Mouse (Mus musculus) regulatory T cell (primary cell): ENCODE data around the gene Bub3.

Experiments
- in situ Hi-C: fragments of 300-600 bp; cut with MboI, MseI; formaldehyde crosslinking; loops from one replicate; pipeline ENCODE4 v1.15.1; 2025; ENCODE audit warnings: high pct_unique_total_duplicates

The Bub3 gene

DNA sequence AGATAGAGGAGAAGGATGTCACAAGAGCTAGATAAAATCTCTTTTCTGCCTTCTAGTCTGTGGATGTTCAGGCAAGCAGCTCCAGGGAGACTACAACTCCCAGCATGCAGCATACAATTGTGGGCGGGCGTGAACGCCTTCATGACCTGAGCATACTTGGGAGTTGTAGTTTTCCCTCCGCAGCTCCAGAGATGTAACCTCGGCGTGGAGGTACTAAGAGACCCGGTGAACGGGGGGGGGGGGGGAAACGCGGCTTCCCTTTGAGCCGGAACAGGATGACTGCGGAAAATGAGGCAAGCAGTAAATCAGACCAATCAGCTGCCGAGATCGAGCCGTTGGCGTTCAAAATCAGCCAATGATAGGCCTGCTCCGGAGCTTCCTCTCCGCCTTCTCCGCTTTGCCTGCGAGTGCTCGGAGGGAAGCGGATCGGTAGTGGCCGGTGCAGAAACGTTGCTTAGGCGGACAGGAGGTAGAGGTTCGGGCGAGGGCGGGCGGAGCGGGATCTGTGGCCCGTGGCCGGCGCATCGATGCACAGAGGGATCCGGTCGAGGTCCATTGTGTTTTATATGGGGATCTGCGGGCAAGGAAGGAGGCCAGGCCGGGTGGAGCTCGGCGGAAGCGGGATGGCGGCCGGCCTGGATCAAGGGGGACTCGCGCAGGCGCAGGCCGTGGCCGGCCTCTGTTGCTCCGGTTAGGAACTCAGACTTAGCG, at the start of gene Bub3:
Gene Bub3 (plus strand): TSS at position 237 of the 711 bp plus-strand sequence.
- in situ Hi-C loops: loop anchor here (5.0 to 25.0 kb wide), 4 partner anchors 153 to 1202 kb away; no protein-coding TSS in a partner anchor

DNA sequence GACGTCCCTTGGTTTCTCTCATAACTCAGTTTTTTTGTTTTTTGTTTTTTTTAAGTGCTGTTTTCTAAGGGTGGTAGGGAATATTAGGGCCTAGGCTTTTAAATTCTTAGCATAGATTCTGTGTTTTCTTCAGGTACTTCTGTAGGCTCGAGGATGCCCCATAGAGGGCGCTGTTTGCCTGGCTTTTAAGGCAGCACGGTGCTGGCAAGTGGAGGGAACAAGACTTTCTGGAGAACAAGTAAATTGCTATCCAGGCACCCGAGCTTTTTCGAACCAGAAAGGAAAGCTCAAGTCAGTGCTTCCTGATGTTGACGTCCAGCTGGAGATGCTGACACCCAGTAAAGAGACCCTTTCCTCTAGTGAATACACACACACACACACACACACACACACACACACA, 20.0 kb upstream of the Bub3 start:
- in situ Hi-C loops: loop anchor here (10.0 kb wide), 1 partner anchor 1015 kb away; the partner anchor contains the start of gene Ate1

DNA sequence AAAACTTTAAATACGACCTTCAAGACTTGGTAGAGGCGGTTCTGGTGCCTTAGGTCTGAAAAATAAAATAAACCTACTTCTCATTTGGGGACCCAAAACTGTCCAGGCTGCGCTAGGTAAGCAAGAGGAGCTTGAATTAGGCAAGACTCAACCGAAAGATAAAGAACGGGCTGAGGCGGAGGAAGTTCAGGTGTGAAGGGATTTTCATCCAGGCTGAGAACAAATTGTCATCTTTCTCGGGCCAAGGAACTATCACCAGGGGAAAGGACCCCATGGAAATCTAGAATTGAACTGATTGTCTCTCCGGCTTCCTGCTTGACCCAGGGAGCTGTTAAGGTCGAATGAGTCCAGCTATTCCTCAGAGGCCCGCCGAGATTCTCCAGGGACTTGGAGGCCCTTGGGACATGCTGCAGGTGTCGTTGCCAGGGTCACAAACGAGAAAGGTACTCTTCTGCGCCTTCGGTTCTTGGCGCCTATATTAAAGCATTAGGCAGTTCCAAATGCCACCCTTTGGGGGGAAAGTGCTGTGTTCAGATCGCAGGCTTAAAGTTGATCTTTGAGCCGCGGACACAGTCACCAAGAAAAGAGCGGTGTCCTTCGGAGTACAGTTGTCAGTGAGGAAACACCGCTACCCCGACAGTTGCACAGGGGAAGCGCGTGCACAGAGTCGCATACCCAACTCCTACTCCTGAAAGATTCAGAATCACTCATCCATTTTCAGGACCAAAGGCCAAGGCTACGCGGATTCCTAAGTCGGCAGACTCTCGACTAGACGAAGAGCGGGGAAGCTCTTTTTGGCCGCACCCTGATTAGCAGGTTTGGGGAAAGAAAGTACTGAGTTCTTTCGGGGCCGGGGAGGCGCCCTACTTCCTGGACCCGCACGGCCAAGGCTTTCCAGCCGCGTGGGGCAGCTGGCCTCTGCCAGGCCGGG, 18.6 kb upstream of the Bub3 start:
- in situ Hi-C loops: loop anchor here (10.0 kb wide), 1 partner anchor 1017 kb away; the partner anchor contains the start of gene Ate1

DNA sequence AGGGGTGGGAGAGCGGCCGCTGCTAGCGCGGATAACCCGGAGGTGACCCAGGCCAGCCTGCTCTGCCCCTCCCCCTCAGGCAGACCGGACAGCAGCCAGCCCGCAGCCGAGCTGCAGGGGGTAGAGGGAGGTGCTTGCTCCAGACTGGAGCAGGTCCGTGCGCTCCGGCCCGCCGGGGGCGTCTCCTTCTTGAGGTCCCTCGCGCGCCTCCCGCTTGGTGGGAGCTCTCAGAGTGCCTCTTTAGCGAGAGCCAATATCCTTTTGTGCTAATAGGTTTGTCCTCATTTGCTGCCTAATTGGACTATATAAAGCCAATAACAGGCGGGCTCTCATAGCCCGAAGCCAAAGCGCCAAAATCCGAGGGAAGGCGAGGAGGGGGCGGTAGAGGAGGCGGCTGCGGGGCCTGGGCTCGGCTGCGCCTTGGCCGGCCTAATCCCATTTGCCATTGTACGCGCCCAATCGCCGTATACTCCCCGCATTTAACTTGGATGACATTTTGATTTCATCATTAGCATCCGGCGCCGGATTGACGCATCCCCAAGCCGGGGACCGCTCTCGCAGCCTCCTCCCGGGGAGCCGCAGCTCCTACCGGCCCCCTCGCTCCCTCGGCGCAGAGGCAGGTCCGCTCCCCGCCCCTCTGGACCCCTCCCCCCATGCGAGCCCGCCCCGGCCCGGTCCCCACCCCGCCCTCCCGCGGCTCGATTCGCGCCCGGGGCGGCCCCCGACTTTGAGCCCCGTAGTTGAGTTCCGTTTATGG, 17.7 kb upstream of the Bub3 start, which contains the start of gene Hmx3:
Gene Hmx3 (plus strand): TSS at position 753 of the 757 bp plus-strand sequence.
- in situ Hi-C loops: loop anchor here (10.0 kb wide), 1 partner anchor 1017 kb away; the partner anchor contains the start of gene Ate1

DNA sequence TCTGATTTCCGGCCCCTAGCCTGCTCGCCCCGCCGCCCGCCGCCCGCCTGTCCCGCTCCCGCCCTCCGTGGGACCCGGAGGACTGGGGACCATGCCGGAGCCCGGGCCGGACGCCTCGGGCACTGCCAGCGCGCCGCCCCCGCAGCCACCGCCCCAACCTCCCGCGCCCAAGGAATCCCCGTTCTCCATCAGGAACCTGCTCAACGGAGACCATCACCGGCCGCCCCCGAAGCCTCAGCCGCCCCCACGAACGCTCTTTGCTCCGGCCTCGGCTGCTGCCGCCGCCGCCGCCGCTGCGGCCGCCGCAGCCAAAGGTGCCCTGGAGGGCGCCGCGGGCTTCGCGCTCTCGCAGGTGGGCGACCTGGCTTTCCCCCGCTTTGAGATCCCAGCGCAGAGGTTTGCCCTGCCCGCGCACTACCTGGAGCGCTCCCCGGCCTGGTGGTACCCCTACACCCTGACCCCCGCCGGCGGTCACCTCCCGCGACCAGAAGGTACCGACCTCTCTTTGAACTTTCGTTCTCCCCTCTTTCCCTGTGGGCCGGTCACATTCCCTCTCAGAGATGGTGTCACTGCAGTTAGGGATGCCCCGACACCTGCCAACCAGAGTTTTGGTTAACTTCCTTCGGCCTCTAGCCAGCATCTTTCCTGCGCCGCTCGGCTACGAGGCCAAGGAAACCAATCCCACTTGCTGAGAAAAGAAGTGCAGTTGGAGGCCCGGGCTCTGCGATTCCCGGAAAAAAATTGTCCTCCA, 17.0 kb upstream of the Bub3 start:
- in situ Hi-C loops: loop anchor here (10.0 kb wide), 1 partner anchor 1018 kb away; the partner anchor contains the start of gene Ate1

DNA sequence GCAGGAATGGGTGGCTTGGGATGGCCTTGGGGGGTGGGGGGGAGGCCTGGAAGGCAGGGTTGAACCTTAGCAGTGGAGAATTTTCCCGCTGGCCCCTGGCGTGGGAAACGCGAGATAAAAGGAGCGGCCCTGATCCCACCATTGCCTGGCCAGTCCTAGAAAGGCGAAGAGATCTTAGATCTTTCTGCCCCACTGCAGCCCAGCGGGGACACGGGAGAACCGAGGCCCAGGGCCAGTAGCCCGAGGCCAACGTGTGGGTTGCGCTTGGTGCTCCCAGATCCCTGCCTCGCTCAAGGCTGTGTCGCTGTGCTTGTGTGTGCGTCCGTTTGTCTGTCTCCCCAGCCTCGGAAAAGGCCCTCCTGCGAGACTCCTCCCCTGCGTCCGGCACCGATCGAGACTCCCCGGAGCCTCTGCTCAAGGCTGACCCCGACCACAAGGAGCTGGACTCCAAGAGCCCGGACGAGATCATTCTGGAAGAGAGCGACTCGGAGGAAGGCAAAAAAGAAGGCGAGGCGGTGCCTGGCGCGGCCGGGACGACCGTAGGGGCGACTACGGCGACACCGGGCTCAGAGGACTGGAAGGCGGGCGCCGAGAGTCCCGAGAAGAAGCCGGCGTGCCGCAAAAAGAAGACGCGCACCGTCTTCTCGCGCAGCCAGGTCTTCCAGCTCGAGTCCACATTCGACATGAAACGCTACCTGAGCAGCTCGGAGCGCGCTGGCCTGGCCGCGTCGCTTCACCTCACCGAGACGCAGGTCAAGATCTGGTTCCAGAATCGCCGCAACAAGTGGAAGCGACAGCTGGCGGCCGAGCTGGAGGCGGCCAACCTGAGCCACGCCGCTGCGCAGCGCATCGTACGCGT, 16.2 kb upstream of the Bub3 start:
- in situ Hi-C loops: loop anchor here (10.0 kb wide), 1 partner anchor 1019 kb away; the partner anchor contains the start of gene Ate1

DNA sequence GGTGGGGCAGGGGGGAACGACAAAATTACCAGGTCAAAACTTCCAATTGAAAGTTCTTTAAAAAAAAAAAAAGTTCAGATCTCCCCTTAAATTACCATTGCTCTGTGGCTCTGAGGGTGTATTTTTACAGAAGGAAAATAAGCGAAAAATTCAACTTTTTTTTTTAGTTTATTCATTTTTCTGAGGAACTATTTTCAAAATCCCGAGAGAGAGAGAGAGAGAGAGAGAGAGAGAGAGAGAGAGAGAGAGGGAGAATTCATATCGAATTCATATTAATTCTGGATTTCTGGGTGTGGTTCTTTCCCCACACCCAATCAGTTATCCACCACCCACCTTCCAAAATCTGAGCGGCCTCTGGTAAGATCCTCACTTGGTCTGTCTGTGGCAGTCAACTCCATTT, 15.2 kb upstream of the Bub3 start:
- in situ Hi-C loops: loop anchor here (10.0 kb wide), 1 partner anchor 1020 kb away; the partner anchor contains the start of gene Ate1

DNA sequence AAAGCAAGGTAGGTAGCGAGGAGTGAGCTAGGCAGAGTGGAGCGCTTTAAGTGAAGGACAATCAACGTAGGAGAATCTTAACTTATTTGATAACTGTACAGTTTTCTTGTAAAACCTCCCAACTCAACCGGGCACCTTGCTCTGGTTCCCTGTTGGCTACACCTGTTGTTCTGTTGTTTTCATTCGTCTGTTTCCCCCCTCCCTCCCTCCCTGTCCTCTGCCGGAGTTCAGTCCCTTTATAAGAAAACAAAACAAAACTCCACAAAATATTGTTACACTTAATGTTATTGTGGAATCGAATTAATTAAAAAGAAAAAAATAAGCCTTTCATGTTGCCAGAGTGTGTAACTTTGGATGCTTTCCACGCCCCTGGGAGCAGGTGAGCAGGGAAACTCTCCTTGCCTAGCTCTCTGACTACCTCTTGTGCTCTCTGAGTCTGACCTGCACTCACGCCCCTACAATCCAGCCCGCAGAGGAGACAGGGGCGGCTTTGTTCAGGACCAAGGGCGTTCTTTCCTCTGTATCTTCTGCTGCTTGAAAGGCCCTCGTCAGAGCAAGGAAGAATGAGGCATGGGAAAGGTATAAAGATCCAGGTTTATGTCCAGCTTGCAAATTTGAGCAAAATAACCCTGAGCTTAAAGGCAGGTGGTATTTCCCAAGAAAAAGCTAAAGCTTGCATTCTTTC, 14.2 kb upstream of the Bub3 start:
- in situ Hi-C loops: loop anchor here (10.0 kb wide), 1 partner anchor 1021 kb away; the partner anchor contains the start of gene Ate1

DNA sequence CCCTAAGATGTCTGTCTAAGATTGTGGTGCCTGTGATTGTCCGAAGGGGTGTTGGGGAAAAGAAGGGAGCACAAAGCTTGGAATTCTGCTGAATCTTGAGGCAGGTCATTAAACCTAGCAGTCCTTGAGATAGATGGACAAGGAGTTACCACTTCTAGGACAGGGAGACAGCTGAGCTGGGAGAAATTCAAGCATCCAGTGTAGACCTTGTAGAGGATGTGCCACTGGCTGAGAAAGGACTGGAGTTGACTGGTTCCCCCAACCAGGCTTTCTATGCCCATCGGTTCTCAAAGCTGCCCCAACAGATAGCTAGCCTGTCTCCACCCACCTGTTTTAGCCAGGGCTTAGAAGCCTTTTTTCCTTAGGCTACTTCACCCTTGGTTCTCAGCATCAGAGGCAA, 13.6 kb upstream of the Bub3 start:
- in situ Hi-C loops: loop anchor here (10.0 kb wide), 1 partner anchor 1022 kb away; the partner anchor contains the start of gene Ate1

DNA sequence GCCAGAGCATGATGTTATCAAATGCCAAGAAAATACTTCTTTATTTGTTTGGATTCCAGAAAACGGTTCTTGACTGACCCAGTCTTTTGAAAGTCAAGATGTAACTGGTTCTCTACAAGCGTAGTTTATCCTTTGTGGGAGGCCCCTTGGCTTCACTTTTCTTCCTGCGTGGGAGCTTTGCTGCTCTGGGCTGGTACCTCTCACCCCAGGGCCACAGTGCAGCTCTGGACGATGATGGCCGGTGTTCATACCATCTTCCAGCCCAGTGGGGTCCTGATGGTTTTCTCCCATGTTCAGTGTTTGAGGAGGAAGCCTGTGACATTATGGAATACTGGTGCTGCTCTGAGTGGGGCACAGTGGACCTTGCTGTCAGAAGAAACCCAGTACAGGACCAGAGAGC, 12.5 kb upstream of the Bub3 start:
- in situ Hi-C loops: loop anchor here (10.0 kb wide), 1 partner anchor 1023 kb away; the partner anchor contains the start of gene Ate1

DNA sequence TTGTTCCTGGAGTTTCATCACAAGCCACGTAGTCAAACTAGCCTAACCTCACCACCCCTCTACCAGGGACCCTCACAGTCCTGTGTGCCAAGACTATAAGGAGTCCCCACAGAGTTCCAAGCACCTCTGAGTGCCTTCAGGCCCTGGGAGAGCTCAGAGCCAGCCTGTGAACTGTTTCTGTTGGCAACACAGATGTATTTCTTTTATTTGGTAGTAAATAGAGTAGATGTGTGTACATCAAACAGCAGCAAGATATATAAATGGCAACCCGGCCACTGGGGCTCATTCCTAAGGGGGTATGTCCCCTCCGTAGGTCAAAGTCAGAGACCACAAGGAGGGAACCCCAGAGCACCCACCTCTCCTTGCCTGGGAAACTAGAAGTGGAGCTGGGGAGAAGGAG, 11.5 kb upstream of the Bub3 start, which contains the start of gene Hmx2:
Gene Hmx2 (plus strand): TSS at position 301 of the 400 bp plus-strand sequence.
- in situ Hi-C loops: loop anchor here (10.0 kb wide), 1 partner anchor 1024 kb away; the partner anchor contains the start of gene Ate1

DNA sequence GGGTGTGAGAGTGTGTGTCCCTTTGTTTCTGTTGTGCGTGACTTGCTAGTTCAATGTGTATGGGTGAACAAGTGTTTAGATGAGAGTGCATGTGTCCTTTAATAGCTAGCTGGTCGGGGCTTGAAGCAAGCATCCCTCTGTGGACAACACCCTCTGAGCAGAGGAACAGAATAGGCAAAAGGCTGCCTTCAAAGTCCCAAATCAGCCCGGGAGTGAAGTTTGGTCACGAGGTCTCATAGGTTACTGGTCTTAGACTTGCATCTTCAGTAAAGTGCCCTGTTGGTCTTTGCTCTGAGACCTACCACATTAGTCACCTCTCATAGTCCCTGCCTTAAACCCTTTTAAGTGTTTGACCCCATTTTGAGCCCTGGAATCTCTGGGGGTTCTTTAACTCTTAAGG, 8.6 kb upstream of the Bub3 start:
- in situ Hi-C loops: loop anchor here (25.0 kb wide), 2 partner anchors 914 to 1211 kb away; no protein-coding TSS in a partner anchor

DNA sequence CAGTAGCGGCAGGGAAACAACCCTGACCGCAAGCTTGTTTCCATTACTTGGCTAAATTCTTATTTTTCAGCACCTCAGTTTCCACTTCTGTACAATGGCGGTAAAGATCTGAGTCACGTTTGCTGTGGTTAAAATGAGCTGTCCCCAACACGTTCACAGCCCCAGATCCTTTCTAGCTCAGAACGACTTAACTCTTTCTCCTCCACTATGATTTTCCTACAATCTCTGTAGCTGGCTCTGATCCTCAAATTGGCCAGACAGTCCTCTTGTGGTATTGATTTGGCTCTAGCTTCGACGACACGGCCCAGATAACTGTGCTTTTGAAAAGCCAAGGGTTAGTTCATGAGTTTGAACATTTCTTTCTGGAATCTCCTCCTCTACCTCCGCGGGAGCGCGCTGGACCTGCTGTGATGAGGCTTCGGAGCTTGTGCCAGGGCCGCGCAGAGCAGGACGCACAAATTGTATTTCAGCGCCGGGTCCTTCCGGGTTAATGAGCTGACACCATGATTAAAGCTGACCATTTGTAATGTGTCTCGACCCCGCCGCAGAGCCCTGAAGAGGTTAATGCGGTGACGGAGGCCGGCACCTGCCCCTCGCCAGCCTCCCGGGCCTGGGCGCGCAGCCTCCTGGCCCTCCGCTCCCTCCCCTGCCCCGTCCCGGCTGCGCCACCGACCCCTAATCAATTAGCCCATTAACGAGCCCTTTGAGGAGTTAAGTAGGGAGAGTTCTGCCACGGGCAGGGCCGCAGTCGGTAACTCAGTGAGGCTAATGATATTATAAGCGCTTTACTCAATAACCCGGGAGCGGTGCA, 7.9 kb upstream of the Bub3 start:
- in situ Hi-C loops: loop anchor here (25.0 kb wide), 2 partner anchors 915 to 1210 kb away; no protein-coding TSS in a partner anchor

DNA sequence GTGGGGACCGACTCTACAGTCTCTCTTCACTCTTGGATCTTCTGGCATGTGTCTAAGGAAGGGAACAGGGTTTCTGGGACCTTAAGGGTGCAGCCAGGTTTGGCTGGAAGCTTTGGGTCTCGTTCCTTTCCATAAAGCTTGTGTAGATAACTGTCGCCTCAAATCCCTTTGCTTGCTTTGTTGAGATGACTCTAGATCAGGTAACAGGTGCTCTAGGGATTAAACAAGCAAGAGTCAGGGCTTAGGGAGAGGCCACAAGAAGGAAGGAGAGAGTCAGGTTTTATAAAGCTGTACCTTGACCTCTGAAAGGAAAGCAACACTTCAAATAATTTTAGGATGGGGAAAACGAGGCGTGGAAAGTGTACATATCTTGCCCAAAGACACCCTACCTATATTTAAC, 7.2 kb upstream of the Bub3 start:
- in situ Hi-C loops: loop anchor here (25.0 kb wide), 2 partner anchors 915 to 1210 kb away; no protein-coding TSS in a partner anchor

DNA sequence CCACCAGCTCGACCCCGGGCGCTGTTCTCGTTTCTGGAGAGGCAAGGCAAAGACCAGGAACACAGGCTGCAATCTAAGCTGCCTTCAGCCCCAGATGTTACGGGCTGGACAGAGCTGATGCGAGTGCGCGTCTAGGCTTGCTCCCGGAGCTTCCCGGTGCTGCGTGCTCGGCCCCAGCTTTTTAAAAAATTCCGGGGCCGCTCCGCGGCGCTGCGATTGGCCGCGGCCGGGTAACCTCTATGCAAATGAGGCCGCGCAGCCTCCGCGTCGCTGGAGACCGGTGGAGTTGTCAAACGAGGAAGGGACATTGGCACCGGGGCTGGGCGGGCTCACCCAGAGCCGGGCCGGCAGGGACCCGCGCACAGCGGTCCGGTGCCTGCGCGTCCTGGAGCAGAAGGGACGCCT, 6.2 kb upstream of the Bub3 start:
- in situ Hi-C loops: loop anchor here (25.0 kb wide), 2 partner anchors 916 to 1209 kb away; no protein-coding TSS in a partner anchor

DNA sequence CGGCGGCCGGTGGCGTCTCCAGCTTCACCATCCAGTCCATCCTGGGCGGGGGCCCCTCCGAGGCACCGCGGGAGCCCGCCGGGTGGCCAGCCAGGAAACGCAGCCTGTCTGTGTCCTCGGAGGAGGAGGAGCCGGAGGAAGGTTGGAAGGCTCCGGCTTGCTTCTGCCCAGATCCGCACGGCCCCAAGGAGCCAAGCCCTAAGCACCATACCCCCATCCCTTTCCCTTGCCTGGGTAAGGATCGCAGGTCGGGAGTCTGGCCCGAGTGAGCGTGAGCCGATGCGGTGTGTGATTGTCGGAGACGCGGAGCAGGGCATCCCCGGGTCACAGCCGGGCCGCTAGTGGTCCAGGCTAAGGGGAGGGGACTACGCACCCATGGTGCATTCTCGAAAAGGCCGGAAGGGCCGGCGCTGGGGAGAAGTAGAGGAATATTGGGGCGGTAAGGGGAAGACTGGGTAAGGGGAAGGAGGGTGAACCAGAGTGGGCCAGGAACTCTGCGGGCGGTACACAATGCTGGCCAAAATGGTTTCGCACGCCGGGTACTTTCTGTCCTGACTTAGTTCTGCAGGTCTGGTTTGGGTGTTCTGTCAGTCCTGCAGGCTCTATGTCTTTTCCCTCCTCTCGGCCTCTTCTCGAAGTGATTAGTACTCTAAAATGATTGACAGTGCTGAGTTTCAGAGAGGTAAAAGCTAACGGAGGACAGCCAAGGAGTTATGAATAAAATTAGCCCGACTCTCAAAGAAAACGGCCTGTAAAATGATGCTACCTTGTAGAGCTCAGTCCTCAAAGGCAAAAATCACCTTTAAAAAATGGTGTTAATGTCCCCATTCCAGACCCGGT, 5.5 kb upstream of the Bub3 start:
- in situ Hi-C loops: loop anchor here (25.0 kb wide), 2 partner anchors 917 to 1208 kb away; no protein-coding TSS in a partner anchor
